Mouse (Mus musculus) cerebellum, postnatal 10 days (tissue): ENCODE measurements at regions not wholly inside any gene's neighbourhood (a gene's known extent, or its start where the extent isn't known, plus 50 kb on each side); places are given as distances from the start of the nearest gene placed in this dataset.

Experiments
- DNase-seq, 2 experiments: peaks; one replicate each; pipeline ENCODE4 v3.0.0; 2021; ENCODE audit warnings: mixed read lengths in 2 of 2

DNA sequence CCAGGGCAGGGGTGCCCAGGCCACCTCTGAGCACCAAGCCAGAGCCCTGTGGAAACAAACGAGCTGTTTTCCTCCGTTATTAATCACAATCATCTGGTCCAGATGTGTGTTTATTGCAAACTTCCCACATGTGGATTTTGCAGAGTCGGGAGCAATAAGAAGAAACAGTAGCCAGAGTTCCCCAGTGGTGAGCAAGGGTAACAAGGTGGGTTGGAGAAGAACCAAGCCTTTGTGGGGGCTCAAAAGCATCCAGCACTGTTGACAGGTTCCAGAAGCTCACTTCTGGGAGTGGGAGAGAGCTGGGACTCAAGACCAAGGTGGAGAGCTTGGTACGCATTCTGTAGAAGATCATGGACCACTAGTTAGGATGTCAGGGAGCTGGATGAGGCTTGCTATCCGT is 63.6 kb downstream of the Hif1an start:
- no peak for DNase-seq

DNA sequence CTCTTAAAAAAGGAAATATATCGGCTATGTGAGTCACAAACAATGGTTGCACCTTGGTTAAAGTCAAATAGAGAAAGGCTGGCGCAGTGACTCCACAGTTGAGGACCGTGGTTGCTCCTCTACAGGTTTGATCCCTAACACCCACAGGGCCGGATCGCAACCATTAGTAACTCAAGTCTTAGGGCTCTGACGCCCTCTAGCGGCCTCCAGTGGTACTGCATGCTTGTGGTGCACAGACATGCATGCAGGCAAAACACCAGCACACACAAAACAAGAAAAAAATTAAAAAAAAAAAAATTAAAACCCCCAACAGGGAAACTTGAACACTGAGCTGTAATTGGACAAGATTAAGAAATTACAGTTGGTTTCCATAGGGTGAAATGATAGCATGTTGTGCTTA is 67.1 kb downstream of the Hif1an start:
- peak; percentile 16 to 21 for DNase-seq

DNA sequence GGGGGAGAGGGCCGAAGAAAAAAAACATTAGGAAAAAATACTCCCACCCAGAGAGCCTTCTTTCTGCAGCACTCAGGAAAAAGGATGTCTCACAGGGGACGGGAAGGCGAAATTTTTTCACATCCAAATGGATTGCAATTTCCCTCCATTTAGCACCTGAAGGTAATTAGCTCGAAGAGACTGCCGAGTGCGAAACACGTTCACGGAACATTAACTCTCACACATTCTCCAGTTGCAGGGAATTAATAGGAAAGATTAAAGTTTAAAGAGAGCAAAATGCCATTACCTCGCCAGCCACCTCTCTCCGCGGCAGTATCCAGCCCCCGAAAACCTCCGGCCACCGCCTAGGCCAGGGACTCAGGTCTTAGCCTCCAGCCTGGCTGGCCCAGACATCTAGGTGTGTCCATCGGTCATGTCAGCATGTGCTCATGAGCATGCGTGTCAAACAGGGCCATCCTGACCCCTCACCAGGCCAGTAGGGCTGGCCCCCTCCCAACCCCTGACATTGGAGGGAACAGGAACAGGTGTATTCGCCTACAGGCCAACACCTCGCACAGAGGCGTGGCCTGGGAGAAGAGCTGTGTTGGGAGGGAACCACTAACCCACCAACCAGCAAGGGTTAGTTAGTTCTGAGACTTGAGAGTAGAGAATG is 68.8 kb downstream of the Hif1an start:
- DNase-seq, result no peak

DNA sequence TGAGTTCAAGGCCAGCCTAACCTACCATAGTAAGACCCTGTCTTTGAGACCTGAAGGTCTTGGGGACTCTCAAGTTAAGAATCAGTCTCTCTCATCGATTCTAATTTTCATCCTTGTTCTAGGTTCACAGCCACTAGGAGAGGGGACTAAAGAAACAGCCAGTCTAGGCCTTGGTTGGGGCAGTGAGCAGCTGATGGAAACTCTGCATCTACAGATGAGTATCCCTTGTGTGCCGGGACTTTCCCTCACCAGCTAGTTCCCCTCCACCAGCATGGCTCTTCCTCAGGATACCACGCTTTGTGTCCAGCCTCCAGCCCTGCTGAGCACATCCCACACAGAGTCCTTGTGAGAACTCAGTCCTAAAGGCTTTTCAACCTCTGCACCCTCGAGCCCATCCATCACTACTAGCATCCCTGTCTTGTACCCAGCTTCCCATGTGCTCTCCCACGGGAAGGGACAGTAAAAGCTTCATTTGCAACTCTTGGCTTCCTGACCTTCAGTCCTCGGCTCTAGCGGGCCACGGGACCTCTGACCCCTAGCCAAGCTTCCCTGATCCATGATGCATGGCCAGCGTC is 74.6 kb downstream of the Hif1an start:
- no peak for DNase-seq

DNA sequence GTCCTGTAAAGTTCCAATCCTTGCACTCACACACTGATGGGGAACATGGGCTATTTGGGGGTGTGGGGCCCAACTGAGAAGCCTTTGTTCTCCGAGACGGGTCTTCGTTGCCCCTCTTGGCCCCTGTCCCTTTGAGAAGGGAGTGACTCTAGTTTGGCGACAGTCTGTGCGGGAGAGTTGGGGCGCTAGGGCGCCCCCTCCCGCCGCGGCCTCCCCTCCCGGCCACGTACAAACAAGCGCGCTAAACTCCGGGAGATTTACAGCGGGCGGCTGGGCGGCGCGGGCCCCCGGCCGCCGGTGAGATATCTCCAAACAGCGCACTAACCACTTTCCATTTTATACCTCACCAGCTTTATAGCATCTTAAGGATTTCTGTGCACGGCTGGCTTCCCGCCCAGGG is 77.4 kb downstream of the Hif1an start:
- no peak for DNase-seq

DNA sequence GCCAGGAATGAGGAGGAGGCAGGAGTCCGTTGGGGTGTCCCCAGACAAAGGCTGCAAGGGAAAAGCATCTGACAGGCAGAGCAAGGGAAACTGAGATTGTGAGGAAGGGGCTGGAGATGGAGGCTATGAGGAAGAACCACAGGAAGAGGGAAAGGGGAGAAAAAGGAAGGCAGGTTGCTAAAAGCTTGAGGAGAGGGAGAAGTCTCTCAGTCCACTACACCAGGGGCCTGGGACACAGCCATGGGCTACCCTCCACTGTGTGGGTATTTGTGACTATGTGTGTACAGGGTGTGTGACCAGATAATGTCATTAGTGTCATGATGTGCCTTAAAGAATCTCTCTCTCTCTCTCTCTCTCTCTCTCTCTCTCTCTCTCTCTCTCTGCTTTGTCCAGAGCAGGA is 77.9 kb downstream of the Hif1an start:
- DNase-seq, result no peak

DNA sequence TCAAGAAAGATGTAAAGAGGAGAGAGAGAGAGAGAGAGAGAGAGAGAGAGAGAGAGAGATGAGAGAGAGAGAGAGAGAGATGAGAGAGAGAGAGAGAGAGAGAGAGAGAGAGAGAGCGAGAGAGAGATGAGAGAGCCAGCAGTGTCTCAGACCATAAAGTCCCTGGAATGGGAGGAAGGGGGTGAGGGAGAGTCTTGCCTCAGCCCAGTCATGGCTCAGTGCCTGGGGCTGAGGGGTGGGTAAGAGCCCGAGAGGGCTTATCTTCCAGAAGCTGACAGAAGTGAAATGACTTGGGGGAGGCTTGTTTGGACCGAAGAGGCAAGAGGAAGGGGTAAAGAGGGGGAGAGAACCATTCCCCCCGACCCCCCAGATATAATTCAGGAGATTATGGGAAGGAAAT is 79.6 kb downstream of the Hif1an start:
- DNase-seq, result no peak

DNA sequence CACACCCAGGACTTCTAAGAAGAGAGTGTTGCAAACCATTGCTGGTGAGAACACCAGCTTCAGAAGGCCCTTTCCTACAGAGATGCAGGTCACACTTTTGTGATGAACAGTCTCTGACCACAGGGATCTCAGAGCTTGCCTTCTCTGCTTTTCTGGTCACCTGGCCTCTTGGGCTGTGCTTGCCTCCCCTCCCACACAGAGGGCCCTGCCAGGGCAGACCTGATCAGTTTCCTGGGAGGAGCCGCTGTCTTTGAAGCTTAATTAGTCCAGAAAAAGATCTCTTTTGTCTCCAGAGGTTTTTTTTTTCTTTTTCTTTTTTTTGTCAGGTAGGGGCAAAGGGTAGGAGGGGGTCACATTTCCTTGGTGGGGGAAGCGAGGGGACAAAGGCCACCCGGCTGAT is 81.7 kb downstream of the Hif1an start:
- no peak for DNase-seq

DNA sequence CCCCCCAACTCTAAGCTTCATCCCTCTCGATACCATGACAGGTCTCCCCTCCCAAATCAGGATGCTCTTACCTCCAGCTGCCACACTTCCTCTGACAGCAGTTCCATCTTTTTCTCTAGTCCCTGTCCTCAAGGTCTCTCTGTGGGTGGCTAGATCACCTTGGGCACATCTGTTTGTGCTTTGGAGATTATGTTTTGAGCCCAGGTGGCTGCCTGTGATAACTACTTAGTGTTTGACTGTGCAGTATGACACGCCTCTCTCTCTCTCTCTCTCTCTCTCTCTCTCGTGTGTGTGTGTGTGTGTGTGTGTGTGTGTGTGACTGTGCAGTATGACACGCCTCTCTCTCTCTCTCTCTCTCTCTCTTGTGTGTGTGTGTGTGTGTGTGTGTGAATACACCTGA is 82.3 kb downstream of the Hif1an start:
- DNase-seq, result no peak

DNA sequence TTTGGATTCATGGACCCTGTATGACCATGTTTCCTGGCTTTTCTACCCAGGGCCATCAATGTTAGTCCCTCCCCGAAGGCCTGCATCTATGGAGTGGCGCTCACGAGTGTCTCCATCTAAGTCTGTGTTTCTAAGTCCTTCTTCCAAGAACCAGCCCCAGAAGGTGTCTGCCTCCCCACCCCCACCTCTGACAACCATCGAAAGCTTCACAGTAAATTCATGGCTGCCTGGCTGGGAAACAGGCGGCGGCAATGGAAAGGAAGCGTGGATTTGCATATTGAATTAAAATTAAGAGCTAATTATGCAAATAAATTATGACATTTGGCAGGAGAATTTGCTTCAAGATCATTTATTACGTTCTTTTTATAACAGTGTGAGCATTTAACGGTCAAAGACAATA is 83.9 kb downstream of the Hif1an start:
- DNase-seq, result no peak

DNA sequence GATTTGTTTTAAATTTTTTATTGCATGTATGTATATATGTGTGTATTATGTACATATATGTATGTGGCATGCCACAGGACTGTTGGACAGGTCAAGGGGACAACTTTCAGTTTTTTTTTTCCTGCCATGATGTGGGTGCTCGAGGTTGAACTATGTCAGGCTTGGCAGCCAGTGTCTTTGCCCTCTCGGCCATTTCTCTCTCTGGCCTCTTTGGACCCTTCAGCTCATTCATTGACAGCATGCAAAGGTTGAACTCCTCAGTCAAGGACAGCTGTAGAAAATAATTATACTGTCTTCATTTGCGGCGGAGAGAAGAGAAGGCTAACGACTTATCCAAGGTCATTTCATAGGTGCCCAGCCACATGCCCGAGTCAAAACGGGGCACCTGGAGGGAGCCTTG is 86.6 kb downstream of the Hif1an start:
- DNase-seq, result no peak

DNA sequence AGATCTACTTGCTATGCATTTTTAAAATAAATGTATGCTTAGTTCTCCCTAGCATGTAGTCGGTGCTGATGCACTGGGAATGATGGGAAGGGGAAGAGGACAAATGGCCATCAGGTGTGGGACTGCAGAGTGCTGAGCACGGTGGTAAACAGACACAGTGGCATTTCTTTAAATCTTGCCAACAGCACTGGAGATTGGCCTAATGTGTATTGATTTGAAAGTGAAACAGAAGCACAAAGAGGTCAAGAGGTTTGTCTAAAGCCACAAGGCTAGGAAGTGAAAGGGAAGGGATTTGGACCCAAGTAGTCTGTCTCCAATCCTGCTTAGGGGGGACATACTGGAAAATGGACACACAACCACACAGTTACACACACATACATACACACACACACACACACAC is 88.2 kb downstream of the Hif1an start:
- no peak for DNase-seq

DNA sequence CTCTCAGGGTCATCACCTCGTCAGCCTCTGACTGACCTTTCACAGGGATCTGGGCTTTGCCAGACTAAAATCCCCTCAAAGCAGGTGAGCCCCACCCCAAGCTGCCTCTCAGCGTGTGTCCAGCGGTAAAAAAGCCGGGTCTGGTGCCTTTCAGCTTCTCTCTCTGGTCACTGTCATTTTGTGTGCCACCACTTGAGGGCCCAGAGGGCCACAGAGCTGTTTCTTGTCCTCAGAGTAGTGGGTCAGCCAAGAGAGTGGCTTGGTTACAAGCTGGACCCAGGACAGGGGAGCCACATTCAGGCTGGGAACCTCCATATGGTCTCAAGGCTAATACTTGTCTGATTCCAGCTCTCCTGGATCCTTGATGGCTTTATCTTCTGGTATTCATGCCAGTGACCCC is 89.0 kb downstream of the Hif1an start:
- peak; percentile 34 to 52 for DNase-seq

DNA sequence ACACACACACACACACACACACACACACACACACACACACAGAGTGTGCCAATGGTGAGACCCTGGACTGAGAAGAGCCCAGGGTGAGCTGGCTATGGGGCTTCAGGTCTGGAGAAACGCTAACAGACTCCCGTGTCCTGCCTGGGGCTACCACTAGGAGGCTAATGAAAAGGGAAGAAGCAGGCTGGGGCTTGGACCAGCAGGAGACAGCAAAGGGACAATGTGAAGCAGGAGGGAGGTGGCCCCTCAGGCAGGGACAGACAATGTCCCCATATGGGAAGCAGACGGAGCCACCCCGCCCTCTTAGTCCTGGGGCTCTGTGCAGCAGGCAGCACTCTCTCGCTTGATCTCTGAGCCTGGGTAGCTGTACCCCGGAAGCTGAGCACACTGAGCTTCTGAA is 93.1 kb downstream of the Hif1an start:
- peak; percentile 75 to 80 for DNase-seq

DNA sequence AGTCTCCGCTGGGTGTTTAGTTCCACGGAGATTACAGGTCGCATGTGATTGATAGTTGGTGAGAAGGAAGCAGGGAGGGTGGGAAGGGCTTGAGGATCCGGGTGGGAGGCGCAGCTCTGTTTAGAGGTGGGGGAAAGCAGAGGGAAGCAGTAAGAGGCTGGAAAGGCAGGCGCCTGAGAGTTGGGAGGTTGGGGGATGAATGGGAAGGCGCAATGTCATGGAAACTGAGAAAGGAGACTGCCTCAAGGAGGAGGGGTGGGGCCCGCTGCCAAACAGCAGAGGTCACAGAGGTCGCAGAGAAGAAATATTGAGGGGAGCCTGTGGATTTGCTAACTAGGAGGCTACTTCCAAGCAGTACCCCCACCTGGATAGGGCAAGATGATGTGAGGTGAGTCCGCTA is 96.5 kb upstream of the Pax2 start:
- no peak for DNase-seq

DNA sequence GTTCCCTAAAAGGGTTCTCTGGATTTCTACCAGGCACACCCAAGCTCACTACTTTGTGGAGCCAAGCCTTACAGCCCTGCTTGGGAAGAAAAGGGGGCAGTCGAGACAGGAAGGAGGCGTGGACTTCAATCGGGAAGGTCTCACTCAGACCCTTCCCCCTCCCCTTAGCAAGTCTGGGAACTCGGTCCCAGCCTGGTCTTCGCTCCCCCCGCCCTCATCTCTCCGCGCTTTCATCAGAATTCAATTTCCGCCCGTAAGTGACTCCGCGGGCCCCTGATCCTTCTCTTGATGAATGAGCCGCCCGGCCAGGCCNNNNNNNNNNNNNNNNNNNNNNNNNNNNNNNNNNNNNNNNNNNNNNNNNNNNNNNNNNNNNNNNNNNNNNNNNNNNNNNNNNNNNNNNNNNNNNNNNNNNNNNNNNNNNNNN is 86.3 kb upstream of the Pax2 start:
- peak in 1 of 2 experiments; percentile 25 for DNase-seq

DNA sequence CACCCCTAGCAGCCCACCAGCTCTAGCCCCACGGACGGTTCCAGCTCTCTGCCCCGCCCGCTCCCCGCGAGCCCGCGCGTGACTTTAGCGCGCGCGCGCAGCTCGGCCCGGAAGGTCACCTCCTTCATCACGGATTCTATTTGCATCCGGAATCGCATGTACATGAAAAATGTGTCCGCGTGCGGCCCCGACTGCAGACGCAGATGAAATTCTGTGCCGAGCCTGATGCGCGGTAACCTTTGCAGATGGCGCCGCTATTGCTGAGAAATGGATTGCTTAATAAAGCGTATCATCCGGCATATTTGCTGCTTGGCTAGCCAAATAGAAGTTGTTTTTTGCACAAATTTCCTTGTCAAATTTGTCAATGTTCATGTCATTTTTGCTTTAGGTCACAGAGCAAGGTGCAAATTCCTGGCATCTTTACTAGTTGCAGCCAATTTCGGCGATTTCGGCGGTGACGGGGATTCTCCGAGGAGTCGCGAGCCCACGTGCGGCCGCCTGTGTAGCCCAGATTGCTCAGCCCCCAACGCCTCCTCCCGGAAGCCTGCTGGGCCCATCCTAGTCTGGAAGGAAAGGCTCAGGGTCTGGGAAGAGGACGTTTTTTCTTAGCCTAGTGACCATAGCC is 81.1 kb upstream of the Pax2 start:
- DNase-seq, result peak in 1 of 2 experiments; percentile 39

DNA sequence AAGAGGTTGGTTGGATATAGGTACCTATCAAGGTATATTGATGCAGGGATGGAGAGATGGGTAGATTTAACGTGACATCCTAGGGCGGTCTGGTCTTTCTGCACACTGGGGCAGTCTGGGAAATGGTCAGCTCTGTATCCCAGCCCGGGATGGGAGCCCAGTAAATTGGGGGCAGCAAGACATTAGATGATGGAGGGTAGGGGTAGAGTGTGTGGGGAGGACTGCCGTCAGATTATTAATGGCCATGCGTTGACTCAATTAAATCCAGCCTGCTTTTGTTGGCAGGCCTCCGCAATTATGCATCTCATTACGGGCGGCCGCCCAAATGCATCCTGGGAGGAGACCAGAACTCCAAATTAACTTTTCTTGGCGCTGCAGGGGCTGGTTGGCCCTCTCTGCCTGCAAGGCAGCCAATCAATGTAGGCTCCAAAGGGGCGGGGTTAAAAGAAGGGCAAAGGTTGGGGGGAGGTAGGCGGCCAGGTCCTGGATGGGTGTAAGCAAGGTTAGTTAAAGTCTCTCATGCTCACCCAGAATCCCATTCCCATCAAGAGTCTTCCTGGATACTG is 79.2 kb upstream of the Pax2 start:
- DNase-seq, result peak; percentile 54 to 73

DNA sequence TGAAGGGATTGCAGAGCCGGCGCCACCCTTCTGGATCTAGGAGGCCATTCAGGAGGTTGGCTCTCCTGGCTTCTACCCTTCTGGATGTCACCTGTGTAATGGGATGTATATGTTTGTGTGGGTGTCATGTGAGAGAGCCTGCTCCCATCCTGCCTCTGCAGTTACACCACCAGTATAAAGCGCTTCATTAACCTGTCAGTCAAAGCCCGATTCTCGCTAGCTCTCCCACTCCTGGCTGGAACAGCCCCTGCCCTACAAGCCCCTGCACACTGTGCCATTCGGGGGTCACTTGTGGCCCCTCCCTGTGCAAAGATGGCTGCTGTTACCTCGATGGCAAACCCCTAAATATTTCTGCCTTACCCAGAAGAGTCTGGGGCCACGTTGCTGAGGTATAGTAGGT is 78.5 kb upstream of the Pax2 start:
- DNase-seq, result no peak

DNA sequence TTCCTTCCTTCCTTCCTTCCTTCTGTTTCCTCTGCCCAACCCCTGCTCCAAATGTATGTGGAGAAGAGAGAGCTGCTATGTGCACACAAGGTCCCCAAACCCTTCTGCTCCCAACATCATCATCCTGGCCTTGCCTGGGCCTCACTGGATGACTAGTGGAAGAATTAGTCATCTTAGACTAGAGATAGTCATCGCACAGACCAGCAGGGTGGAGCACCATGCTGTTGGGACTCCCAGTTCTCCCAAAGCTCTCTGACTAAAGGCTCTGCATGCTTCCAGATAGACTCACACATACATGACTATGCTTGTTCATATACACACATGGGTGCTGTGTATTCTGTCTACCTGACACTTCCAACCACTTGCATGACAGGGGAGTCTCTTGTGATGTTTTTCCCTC is 77.2 kb upstream of the Pax2 start:
- DNase-seq, result no peak

DNA sequence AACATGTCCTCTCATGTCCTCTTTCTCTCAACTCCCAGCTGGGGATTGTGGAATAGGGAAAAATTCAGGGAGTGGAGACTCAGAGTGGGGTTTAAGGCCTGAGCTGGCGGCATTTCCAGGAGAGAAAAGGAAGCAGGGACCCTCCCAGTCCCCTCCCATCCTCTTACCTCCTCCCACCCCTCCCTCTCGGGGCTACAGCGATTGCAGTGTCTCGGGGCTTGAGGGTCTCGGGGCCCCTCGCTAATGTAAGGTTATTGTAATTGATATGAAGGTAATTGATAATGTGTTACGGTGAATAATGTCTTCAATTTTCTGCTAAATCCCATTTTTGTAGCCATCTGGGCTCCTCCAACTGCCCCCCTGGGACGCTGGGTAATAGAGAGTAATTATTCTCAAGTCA is 74.2 kb upstream of the Pax2 start:
- DNase-seq, result no peak

DNA sequence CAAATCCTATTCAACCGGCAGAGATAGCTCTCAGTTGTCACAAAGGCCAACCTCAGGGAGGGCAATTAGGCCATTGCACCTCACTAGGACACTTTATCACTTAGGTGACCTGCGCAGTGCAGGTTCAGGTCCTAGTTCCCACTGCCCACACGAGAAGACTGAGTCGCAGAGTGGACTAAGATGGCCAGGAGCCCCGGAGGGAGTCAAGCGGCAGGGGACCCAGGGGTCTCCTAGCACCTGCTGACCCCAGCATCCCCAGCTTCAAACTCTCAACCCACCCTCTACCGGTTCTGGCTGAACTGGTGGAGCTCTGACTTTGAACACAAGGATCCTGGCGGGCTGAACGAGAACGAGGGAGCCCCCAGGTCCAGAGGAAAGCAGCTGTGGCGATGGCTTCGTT is 72.7 kb upstream of the Pax2 start:
- no peak for DNase-seq

DNA sequence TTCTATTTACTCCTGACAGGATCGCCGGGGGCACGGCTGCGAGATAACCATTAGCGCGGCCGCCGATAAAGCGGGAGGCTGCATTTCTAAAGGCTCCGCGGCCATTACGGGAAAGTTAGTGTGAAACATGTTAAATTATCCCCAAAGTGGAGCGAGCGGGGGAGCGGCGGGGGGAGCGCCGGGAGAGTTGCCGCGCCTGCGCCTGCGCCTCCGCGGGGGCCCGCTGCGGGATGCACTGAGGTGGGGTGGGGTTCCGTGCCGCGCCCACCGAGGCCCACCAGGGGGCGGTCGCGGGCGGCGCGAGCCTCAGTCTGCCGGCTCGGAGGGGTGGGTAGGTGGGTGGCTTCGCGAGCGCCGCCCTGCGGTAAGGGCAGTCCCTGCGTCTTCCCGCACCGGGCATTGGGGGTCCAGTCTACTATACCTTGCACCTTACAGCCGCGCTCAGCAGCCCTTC is 71.8 kb upstream of the Pax2 start:
- peak in 1 of 2 experiments; percentile 52 for DNase-seq

DNA sequence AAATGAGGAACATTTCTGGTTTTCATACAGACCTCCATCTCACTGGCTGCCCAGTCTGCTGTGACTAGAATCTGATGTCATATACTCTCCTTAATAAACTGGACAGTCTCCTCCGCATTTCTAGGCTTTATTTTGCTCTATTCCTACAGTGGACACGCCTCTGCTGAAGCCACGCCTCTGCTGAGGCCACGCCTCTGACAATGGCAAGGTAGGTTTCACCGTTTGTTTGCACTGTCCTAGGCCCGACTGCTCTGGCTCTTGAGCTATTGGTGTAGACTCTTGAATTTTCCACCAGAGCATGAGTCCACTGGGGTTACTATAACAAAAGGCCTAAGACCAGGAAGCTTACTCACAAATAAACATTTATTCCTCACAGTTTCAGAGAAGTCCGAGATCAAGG is 69.8 kb upstream of the Pax2 start:
- no peak for DNase-seq
